Mouse (Mus musculus) Patski (cell line): ENCODE results near the gene Adgrd1. TPM values are rescaled to one million over a fixed set of nuclear protein-coding genes. Genes with fewer than 3 reads are reported as not detected.

Experiments
- ATAC-seq: fragments of 100-300 bp; one replicate; pipeline ENCODE4 v1.8.0; 2021
- CTCF ChIA-PET: fragments of 350-600 bp; sonication (Branson Sonifier 250); formaldehyde crosslinking; loops from one replicate; lab custom pipeline; 2022; ENCODE audit warnings: inconsistent platforms; lab: Charles Lee
- POLR2A ChIA-PET: fragments of 350-600 bp; sonication (Branson Sonifier 250); formaldehyde crosslinking; loops from one replicate; lab custom pipeline; 2022; ENCODE audit warnings: antibody characterized with exemption, inconsistent platforms; lab: Charles Lee
- DNase-seq: peaks from one replicate; pipeline ENCODE4 v3.0.0-alpha.2; 2011; ENCODE audit warnings: low read depth, low spot score
- H3K27me3 ChIP-seq: fragments of 371-371 bp; one replicate; pipeline ENCODE4 v1.5.1; 2021
- CTCF ChIP-seq: fragments of 100-300 bp; IDR thresholded peaks from one replicate; pipeline ENCODE4 v1.5.1; 2021
- in situ Hi-C: fragments of 300-500 bp; cut with MboI; formaldehyde crosslinking; loops from 3 replicates; pipeline ENCODE4 v1.11.1; 2018; ENCODE audit warnings: low pct_unique_long_range_greater_than_20kb, mixed read lengths
- polyA plus RNA-seq: library from polyadenylated mRNA; unstranded; gene quantifications from one replicate; pipeline ENCODE4 v1.2.3, GENCODE M21; 2021

Adgrd1 gene
- polyA plus RNA-seq, 1 experiment from 2014 or later = 0.01 TPM

DNA sequence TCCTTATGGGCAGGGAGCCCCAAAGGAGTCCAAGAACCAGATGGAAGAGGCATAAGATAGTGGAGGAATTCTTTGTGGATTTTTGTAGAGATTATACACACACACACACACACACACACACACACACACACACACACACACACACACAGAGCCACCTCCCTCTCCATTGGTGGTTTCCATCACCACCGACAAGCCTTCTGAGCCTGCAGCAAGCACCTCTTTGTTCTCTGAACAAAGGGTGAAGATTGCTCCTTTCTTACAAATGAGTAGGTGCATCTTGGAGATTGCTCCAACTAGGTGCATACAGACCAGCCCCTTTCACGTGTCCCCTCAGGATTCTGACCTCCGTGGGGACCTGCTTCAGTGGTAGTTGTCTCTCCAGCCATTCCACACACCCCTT lies 79.4 kb downstream of the Adgrd1 start:
- CTCF ChIA-PET = no interaction called here
- POLR2A ChIA-PET = no interaction called here
- no peak for DNase-seq

DNA sequence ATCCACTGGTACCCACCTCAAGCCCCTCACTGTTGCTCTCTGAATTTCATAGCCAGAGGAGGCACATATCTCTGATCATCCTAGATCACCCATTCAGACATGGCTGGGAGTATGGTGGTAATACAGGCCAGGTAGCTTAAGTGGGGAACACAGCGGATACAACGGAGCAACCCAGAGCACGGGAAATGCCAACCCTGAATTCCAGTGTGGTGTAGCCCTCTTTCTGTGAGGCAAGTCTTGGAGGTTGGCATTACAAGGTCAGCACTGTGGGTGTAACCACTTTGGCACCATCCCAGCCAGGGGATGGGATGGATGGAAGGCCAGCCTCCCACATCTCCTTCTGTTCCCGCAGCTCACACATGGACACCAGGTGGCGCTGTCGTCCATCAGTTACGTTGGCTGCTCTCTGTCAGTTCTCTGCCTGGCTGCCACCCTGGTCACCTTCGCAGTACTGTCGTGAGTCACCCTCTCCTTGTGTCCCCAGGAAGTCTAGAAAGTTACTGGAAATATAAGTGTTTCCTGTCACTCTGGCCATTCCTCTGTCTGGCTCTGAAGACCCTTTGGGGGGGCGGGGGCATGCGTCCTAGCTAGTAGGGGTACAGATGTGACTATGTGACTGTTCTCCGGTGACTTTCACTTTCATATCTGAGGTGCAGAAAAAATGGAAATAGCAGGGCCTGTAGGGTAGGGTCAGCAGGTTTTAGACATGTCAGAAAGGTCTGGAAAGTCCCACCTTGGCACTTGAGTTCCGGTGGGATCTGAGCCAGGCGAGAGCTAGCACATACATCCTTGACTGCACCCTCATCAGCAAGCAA lies 81.4 kb downstream of the Adgrd1 start:
- peak; percentile 92 for TF ChIP-seq CTCF
- CTCF ChIA-PET = interaction anchor here (1.1 to 2.5 kb wide), 12 partner anchors 9 to 546 kb away, joined by 3 to 10 read pairs (median 5); partner anchors contain the start of genes Mmp17 and Nipsnap2
- peaks cover 10% of the 10 kb centered on the region for H3K27me3 ChIP-seq
- DNase-seq = peak; percentile 10
- POLR2A ChIA-PET = interaction anchor here (1.2 kb wide), 1 partner anchor 415 kb away, joined by 12 read pairs; no protein-coding TSS in a partner anchor
- ATAC-seq = peak; percentile 72
- in situ Hi-C loops = loop anchor here (5.0 kb wide), 1 partner anchor 409 kb away; no protein-coding TSS in a partner anchor

More for the DNA sequence above, 79.4 kb downstream of the Adgrd1 start:
- no peak for ATAC-seq
- no peak for TF ChIP-seq CTCF
- H3K27me3 ChIP-seq = peaks cover 11% of the 10 kb centered on the region
- in situ Hi-C loops = loop anchor here (5.0 kb wide), 1 partner anchor 411 kb away; no protein-coding TSS in a partner anchor

DNA sequence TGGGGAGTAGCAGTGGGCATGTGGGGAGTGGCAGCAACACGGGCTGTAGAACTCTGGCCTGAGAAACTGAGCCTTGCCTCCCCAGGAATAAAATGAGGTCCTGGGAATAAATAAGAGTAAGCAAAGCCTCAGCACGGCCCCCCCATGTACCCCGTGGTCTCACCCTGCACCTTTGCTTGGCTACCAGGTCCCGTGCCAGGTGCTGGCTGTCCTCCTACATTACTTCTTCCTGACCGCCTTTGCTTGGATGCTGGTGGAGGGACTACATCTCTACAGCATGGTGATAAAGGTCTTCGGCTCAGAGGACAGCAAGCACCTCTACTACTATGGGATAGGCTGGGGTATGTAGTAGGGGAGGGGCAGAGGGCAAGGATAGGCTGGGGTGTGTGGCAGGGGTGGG lies 82.8 kb downstream of the Adgrd1 start:
- peaks cover 11% of the 10 kb centered on the region for H3K27me3 ChIP-seq
- CTCF ChIA-PET = interaction anchor here (2.1 kb wide), 2 partner anchors 405 to 407 kb away, joined by 6 to 10 read pairs; partner anchors contain the start of gene Mmp17
- TF ChIP-seq CTCF = no peak
- ATAC-seq = no peak
- POLR2A ChIA-PET = no interaction called here
- in situ Hi-C loops = loop anchor here (5.0 kb wide), 1 partner anchor 408 kb away; no protein-coding TSS in a partner anchor
- DNase-seq = no peak

DNA sequence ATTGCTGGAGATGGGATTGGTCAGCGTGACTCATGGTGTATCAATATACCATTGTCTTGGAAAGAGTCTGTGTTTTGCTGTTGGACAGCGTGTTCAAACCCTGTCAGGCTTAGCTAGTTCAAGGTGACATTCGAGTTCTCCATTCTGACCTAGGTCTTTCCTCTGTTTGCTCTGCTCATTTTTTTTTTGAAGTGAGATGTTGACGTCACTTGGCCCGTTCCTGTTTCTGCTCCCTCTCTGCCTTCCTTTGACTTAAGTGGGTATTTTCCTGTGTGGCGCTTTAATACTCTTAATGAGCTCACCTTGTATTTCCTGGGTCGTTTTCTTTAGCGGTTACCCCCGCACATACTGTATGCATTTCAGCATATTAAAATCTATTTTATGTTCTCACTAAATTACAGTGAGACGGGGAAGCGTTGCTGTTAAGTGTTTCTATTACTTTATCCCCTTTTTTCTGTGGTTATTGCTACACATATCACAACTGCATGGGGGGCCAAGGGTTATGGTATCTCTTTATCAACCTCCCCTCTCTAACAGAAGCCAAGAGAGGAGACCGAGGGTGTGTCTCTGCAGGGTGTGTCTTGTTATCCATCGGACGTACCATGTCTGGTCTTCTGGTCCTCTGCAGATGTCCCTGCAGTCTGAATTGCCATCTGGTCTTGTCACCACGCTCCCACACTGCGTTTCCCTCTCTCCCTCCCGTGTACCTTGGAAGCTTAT lies 83.6 kb downstream of the Adgrd1 start:
- ChIA-PET CTCF (interaction anchor here (2.1 kb wide), 1 partner anchor 406 kb away, joined by 6 read pairs; no protein-coding TSS in a partner anchor), POLR2A (no interaction called here)
- no peak for TF ChIP-seq CTCF
- in situ Hi-C loops = loop anchor here (5.0 kb wide), 1 partner anchor 407 kb away; no protein-coding TSS in a partner anchor
- no peak for ATAC-seq
- DNase-seq = no peak
- peaks cover 17% of the 10 kb centered on the region for H3K27me3 ChIP-seq

DNA sequence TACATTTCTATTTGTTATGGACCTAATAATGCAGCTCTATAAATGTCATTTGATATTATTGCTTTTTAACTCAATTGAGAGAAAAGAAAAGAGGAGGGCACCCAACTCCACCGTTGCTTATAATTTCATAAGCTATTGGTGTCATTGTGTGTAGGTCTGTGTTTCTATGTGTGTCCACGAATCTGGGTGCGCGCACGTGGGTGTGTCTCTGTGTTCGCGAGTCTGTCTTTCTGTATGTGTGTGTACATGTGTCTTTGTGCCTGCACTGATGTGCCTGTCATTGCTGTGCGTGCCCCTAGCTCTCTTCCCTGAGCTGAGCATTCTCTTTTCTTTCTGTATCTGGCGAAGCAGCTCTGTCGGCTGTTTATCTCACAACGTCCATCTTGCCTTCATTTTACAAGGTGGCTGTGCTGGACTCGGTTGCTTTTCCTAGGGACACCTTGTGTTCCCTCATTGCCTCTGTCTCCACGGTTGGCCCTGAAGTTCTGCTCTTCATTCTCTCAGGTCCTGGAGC lies 84.2 kb downstream of the Adgrd1 start:
- TF ChIP-seq CTCF = no peak
- ATAC-seq (no peak), DNase-seq (no peak)
- POLR2A ChIA-PET = no interaction called here
- CTCF ChIA-PET = interaction anchor here (2.1 kb wide), 1 partner anchor 406 kb away, joined by 6 read pairs; no protein-coding TSS in a partner anchor
- H3K27me3 ChIP-seq = peaks cover 20% of the 10 kb centered on the region
- in situ Hi-C loops = no loop called here

DNA sequence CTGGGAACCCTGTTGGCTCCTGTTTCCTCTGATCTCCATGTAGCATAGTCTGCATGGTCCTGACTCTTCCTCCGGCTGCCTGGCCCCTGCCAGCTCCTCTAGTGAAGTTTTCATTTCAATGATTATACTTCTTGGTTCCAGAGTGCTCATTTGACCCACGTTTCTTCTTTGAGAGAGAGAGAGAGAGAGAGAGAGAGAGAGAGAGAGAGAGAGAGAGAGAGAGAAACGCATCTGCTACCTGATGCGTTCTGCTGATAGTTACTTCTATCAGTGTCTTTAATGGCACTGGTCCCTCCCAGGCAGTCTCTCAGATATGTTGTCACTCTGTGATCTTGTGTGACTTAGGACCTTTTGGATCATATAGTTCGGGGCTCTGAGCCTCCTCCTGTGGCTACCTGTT lies 84.9 kb downstream of the Adgrd1 start:
- no peak for ATAC-seq
- no peak for TF ChIP-seq CTCF
- CTCF ChIA-PET = interaction anchor here (2.1 kb wide), 1 partner anchor 405 kb away, joined by 6 read pairs; no protein-coding TSS in a partner anchor
- H3K27me3 ChIP-seq = peaks cover 20% of the 10 kb centered on the region
- in situ Hi-C loops = no loop called here
- DNase-seq = no peak
- POLR2A ChIA-PET = no interaction called here

DNA sequence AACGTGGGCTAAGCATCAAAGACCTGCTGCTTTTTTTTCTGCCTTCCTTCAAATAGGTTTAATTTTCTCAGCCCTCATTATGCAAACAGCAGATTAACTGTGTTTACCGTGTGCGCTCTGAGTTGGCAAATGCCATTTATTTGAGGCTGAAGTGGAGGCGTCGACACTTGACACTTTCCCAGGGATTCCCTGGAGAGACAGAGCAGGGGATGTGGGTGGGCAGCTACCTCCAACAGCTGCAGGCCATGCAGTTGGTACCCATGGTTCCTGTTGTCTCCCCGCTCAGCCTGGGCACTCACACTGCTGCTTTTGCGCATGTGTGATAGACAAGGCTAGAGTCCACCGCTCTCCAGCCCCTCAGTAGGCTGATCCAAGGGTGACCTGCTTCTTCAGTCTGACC lies 86.0 kb downstream of the Adgrd1 start:
- no peak for TF ChIP-seq CTCF
- DNase-seq (no peak), ATAC-seq (no peak)
- in situ Hi-C loops = no loop called here
- ChIA-PET POLR2A (no interaction called here), CTCF (no interaction called here)
- peaks cover 20% of the 10 kb centered on the region for H3K27me3 ChIP-seq

DNA sequence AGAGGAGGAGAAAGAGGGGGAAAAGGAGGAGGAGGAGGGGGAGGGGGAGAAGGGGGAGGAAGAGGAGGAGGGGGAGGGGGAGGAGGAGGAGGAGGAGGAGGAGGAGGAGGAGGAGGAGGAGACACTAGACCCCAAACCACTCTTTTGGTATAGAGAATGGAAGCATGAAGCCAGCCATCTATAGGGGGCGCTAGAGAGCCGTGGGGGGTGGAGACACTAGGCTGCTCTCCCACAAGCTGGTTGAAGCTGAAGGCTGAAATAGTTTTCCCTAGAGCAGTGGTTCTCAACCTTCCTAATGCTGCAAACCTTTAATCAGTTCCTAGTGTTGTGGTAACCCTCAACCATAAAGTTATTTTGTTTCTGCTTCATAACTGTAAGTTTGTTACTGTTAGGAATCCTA lies 89.7 kb downstream of the Adgrd1 start:
- in situ Hi-C loops = no loop called here
- ChIA-PET POLR2A (no interaction called here), CTCF (interaction anchor here (1.1 kb wide), 1 partner anchor 8 kb away, joined by 6 read pairs; no protein-coding TSS in a partner anchor)
- TF ChIP-seq CTCF = no peak
- no peak for ATAC-seq
- no peak for DNase-seq
- peaks cover 20% of the 10 kb centered on the region for H3K27me3 ChIP-seq

DNA sequence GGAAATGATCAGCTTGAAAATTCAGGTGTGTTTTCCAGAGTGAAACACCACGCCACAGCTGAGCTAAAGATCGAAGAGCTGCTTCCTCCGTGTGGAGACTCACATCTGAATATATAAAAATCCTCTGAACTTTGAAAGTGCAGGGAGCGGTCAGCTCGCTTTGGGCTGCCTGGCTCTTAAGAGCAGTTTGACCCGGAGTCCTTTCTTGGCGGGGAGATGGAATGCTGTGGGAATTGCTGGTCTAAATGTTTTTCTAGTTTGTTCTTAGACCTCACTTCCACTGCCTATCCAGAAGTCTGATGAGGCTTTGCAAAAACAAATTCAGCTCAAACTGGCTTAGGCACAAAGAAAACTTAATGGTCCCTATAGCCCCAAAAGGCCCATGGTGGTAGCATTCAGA lies 90.4 kb downstream of the Adgrd1 start:
- ChIA-PET CTCF (interaction anchor here (1.1 kb wide), 1 partner anchor 9 kb away, joined by 6 read pairs; no protein-coding TSS in a partner anchor), POLR2A (no interaction called here)
- no peak for ATAC-seq
- peaks cover 20% of the 10 kb centered on the region for H3K27me3 ChIP-seq
- in situ Hi-C loops = no loop called here
- DNase-seq = no peak
- TF ChIP-seq CTCF = no peak

DNA sequence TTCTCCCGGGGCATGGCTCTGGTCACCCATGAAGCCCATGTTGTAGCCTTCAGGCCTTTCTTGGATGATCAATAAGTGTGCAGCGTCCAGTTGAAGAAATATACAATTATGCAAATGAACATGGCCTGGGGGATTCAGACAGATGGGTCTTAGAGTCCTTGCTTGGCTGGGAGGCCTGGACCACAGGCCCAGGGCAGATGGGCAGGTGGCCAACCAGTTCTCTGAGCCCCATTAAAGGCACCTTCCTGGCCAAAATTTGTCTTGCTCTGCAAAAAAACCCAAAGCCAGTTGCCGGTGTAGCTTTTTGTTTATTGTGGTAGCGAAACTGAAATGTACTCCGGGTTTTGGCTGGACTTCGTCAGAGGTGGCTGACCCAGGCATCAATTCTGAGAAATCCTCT lies 92.5 kb downstream of the Adgrd1 start:
- ATAC-seq (no peak), DNase-seq (no peak)
- in situ Hi-C loops = no loop called here
- H3K27me3 ChIP-seq = peaks cover 11% of the 10 kb centered on the region
- ChIA-PET POLR2A (no interaction called here), CTCF (interaction anchor here (1.2 kb wide), 1 partner anchor 397 kb away, joined by 3 read pairs; no protein-coding TSS in a partner anchor)
- TF ChIP-seq CTCF = no peak
